Mouse (Mus musculus) forebrain, embryonic 14.5 days (tissue): ENCODE measurements around the gene Slc12a8. TPM values are rescaled to one million over a fixed set of nuclear protein-coding genes. Genes with fewer than 3 reads are reported as not detected.

ENCODE experiments used
- ATAC-seq: fragments of 200-750 bp; cut with Nextera tagmentation; 2 replicates; pipeline ENCODE4 v1.8.0; 2017; ENCODE audit warnings: mild to moderate bottlenecking, moderate library complexity
- DNase-seq: peaks from one replicate; pipeline ENCODE4 v3.0.0-alpha.2; 2015; ENCODE audit warnings: low spot score
- H3K27ac ChIP-seq: fragments of 300-500 bp; sonication (generic); 2 replicates; pipeline ENCODE4 v1.5.1; 2014; ENCODE audit warnings: low read depth, mild to moderate bottlenecking, control low read depth, low read length, moderate library complexity
- H3K27me3 ChIP-seq: fragments of 300-500 bp; sonication (generic); replicated peaks from 2 replicates; pipeline ENCODE4 v1.6.1; 2014; ENCODE audit warnings: low read length, control low read depth, mixed read lengths; ENCODE audit not compliant: control insufficient read depth, insufficient read depth
- H3K36me3 ChIP-seq: fragments of 300-500 bp; sonication (generic); 2 replicates; pipeline ENCODE4 v1.6.1; 2014; ENCODE audit warnings: low read length, control low read depth; ENCODE audit not compliant: control insufficient read depth, insufficient read depth
- H3K4me1 ChIP-seq: fragments of 300-500 bp; sonication (generic); 2 replicates; pipeline ENCODE4 v1.6.1; 2014; ENCODE audit warnings: antibody characterized with exemption, low read length, control low read depth; ENCODE audit not compliant: control insufficient read depth, insufficient read depth
- H3K4me2 ChIP-seq: fragments of 300-500 bp; sonication (generic); 2 replicates; pipeline ENCODE4 v1.6.1; 2014; ENCODE audit warnings: mild to moderate bottlenecking, control low read depth, low read length
- H3K4me3 ChIP-seq: fragments of 300-500 bp; sonication (generic); 2 replicates; pipeline ENCODE4 v1.5.1; 2014; ENCODE audit warnings: low read depth, low read length, control low read depth
- H3K9ac ChIP-seq: fragments of 300-500 bp; sonication (generic); 2 replicates; pipeline ENCODE4 v1.6.1; 2014; ENCODE audit warnings: mild to moderate bottlenecking, low read length, control low read depth, moderate library complexity
- H3K9me3 ChIP-seq: fragments of 300-500 bp; sonication (generic); replicated peaks from 2 replicates; pipeline ENCODE4 v1.6.1; 2016; ENCODE audit warnings: low read length, control low read depth, mixed read lengths; ENCODE audit not compliant: control insufficient read depth
- WGBS: fragments of 180-500 bp; shearing (Covaris S2); extraction: QIAGEN DNeasy Blood & Tissue Kit; methylation state at CpG from one replicate; pipeline ENCODE4 v1.1.7; 2014; 5-methylcytosine and 5-hydroxymethylcytosine counted together
- polyA plus RNA-seq: library from polyadenylated mRNA; unstranded; fragments of >200 nt; fragmentation: Nextera tagmentation; extraction: Ambion mirVana; gene quantifications from 2 replicates; pipeline ENCODE4 v1.2.1, GENCODE M21; 2014

Gene Slc12a8
- polyA plus RNA-seq, 1 experiment from 2014 or later = 0.67 TPM

DNA sequence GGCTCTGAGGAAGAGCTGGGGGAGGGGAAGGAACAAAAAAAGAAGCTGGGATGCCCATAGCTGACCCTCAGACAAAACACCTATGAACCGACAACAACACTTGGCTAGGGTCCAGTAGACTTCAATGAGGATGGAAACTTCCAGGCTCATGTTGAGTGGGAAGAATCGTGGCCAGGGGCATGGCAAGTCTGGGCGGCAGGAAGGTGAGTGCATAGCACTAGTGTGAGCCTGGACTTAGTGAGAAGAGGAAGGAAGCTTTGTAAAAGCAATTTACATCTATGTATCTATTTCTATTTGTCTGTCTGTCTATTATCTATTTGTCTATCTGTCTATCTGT lies 158.7 kb downstream of the Slc12a8 start:
- Histone ChIP-seq H3K9me3 (no peaks in the 10 kb centered on the region), H3K4me2 (no peak overlapping the region), H3K27ac (no peak overlapping the region), H3K36me3 (no peaks in the 10 kb centered on the region), H3K4me3 (no peak overlapping the region), H3K9ac (no peak overlapping the region), H3K27me3 (no peaks in the 10 kb centered on the region), H3K4me1 (no peaks in the 10 kb centered on the region)
- no peak for DNase-seq
- no peak for ATAC-seq
- WGBS = 65% methylated on average over 3 of the region's 3 CpGs

- Histone ChIP-seq H3K36me3 (no peaks in the 10 kb centered on the region), H3K4me2 (no peak overlapping the region), H3K9me3 (no peaks in the 10 kb centered on the region), H3K9ac (no peak overlapping the region), H3K27ac (no peak overlapping the region), H3K4me1 (no peaks in the 10 kb centered on the region), H3K27me3 (no peaks in the 10 kb centered on the region), H3K4me3 (no peak overlapping the region)
- no peak for ATAC-seq
- 72% methylated on average over 7 of the region's 7 CpGs for WGBS
- no peak for DNase-seq
Measured at GRCm38 (mm10) chr16:33676347-33677312, 159.5 kb downstream of the Slc12a8 start.

GRCm38 (mm10) chr16:33677313-33677690 lies 160.2 kb downstream of the Slc12a8 start:
- Histone ChIP-seq H3K27me3 (no peaks in the 10 kb centered on the region), H3K4me1 (no peaks in the 10 kb centered on the region), H3K36me3 (no peaks in the 10 kb centered on the region), H3K27ac (no peak overlapping the region), H3K4me2 (no peak overlapping the region), H3K9ac (no peak overlapping the region), H3K9me3 (no peaks in the 10 kb centered on the region), H3K4me3 (no peak overlapping the region)
- 92% methylated on average over 7 of the region's 7 CpGs for WGBS
- no peak for DNase-seq
- ATAC-seq = no peak

DNA sequence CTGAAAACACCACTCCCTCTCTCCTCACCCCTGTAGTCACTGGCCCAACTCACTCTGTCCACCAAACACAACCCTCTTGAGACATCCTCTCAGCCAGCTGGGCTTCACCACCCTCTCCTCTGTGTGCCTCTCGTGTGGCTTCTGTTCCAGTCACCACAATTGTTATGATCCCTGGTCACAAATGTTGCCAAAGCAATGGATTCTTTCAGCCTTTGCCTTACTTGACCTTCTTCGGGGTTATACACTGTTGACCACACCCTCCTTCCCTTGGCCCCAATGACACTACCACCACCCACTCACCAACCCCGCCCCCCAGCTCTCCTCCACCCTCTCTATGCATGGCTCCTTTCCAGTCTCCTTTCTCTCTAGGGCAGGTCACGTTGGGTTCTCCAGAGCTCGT lies 160.8 kb downstream of the Slc12a8 start:
- ATAC-seq (no peak), DNase-seq (no peak)
- no peak overlapping the region for H3K9ac ChIP-seq
- 87% methylated on average over 5 of the region's 5 CpGs for WGBS
- H3K4me3 ChIP-seq = no peak overlapping the region
- no peaks in the 10 kb centered on the region for H3K4me1 ChIP-seq
- H3K4me2 ChIP-seq = no peak overlapping the region
- no peaks in the 10 kb centered on the region for H3K27me3 ChIP-seq
- no peak overlapping the region for H3K27ac ChIP-seq
- H3K9me3 ChIP-seq = no peaks in the 10 kb centered on the region
- H3K36me3 ChIP-seq = no peaks in the 10 kb centered on the region

DNA sequence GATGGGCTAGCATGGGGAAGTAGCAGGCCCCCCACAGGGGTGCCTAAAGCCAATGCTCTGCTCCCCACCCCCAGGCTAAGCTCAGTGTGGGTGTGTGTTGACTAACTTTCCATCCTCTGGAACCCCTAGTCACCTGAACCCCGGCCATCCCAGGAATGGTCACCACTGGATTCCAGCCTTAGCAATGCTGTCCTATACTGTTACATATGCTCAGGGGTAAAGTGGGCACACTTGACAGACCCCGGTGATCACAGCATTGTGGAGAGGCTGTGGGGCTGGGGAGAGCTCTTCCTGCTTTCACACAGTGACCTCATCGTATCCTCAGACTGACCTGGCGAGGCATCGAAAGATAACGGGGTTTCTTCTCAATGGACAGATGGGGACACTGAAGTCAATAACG lies 163.1 kb downstream of the Slc12a8 start:
- Histone ChIP-seq H3K4me2 (no peak overlapping the region), H3K27me3 (no peaks in the 10 kb centered on the region), H3K9me3 (no peaks in the 10 kb centered on the region), H3K36me3 (no peaks in the 10 kb centered on the region), H3K27ac (no peak overlapping the region), H3K9ac (no peak overlapping the region), H3K4me3 (no peak overlapping the region), H3K4me1 (peaks cover 6% of the 10 kb centered on the region)
- ATAC-seq (no peak), DNase-seq (no peak)
- WGBS = 91% methylated on average over 7 of the region's 7 CpGs

DNA sequence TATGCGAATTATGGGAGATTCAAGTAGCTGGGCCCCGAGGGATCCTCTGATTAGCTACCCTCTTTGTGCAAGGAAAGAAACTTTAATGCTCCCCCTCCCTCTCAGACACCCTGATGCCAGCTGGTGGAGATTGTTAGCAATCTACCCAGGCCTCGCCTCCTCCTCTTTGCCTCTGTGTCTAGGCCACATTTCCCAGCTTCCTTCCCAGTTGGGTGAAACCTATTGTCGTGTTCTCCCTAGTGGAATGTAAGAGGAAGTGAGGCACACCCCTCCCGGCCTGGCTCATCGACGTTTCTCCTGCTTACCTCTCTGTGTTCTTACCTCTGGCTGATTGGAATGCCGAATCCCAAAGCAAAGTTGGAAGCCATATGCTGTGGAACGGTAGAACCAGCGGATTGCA lies 163.7 kb downstream of the Slc12a8 start:
- Histone ChIP-seq H3K4me3 (no peak overlapping the region), H3K4me1 (peaks cover 10% of the 10 kb centered on the region), H3K9ac (no peak overlapping the region), H3K9me3 (no peaks in the 10 kb centered on the region), H3K4me2 (no peak overlapping the region), H3K27ac (no peak overlapping the region; the same call in 1 of the 2 replicates), H3K27me3 (no peaks in the 10 kb centered on the region), H3K36me3 (no peaks in the 10 kb centered on the region)
- WGBS = 69% methylated on average over 10 of the region's 10 CpGs
- no peak for ATAC-seq
- DNase-seq = no peak

DNA sequence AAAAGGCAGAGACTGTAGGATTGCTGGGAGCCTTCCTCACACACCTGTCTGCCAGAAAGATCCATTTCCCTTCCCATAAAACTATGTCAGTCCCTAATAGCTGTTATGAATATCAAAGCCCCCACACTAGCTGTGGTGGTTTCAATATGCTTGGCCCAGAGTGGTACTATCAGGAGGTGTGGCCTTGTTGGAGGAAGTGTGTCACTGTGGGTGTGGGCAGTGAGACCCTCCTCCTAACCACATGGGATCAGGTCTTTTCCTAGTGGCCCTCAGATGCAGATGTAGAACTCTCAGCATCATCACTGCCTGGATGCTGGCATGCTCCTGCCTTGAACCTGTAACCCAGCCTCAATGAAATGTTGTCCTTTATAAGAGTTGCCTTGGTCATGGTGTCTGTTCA lies 164.5 kb downstream of the Slc12a8 start:
- Histone ChIP-seq H3K4me1 (peaks cover 10% of the 10 kb centered on the region), H3K4me2 (no peak overlapping the region), H3K27ac (no peak overlapping the region), H3K9ac (no peak overlapping the region), H3K9me3 (no peaks in the 10 kb centered on the region), H3K27me3 (no peaks in the 10 kb centered on the region), H3K4me3 (no peak overlapping the region), H3K36me3 (no peaks in the 10 kb centered on the region)
- DNase-seq (no peak), ATAC-seq (no peak)

- WGBS = 75% methylated on average over 3 of the region's 3 CpGs
- no peaks in the 10 kb centered on the region for H3K36me3 ChIP-seq
- H3K27me3 ChIP-seq = no peaks in the 10 kb centered on the region
- no peak overlapping the region for H3K27ac ChIP-seq
- no peak overlapping the region for H3K9ac ChIP-seq
- H3K4me3 ChIP-seq = no peak overlapping the region
- ATAC-seq (no peak), DNase-seq (no peak)
- no peak overlapping the region for H3K4me2 ChIP-seq
- peaks cover 20% of the 10 kb centered on the region for H3K4me1 ChIP-seq
- no peaks in the 10 kb centered on the region for H3K9me3 ChIP-seq
Measured at GRCm38 (mm10) chr16:33682651-33683050, 165.5 kb downstream of the Slc12a8 start.
